Mouse (Mus musculus) forelimb bud, embryonic 11.5 days (tissue): Measurements from ENCODE around the gene Naa35.

Experiments
- DNase-seq: peaks from one replicate; pipeline ENCODE4 v3.0.0-alpha.2; 2012; ENCODE audit warnings: low read depth, low spot score

Naa35 gene

DNA sequence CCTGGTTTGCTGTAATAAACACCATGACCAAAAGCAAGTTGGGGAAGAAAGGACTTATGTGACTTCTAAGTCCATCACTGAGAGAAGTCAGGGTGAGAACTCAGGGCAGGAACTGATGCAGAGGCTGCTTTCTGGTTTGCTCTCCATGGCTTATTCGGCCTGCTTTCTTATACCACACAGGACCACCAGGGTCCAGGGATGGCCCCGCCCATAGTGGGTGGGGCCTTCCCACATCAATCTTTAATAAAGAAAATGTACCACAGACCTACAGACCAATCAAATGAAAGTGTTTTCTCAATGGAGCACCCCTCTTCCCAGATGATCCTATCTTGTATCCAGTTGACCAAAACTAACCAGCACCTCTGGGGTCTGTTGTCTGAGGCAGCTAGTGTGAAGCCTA lies 86.5 kb downstream of the Naa35 start:
- DNase-seq: no peak

- no peak for DNase-seq
Observed at GRCm38 (mm10) chr13:59672248-59672647, 87.2 kb downstream of the Naa35 start.

DNA sequence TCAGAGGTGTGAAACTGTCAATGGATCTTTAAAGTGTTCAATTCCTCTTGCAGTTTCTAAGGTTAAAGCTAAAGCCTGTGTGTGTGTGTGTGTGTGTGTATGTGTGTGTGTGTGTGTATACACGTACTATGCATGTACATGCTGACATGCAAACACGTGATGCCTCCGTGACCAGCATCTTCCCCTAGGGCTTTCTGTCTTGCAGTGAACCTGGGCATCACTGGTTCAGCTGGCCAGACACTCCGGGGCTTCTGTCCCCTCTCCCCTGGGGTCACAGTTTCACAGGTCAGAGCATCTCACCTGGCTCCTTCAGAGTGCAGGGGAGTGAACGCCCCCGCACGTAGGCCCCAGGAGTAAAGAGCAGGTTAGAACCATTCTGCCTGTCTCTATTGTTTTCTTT lies 88.5 kb downstream of the Naa35 start:
- DNase-seq: no peak

DNA sequence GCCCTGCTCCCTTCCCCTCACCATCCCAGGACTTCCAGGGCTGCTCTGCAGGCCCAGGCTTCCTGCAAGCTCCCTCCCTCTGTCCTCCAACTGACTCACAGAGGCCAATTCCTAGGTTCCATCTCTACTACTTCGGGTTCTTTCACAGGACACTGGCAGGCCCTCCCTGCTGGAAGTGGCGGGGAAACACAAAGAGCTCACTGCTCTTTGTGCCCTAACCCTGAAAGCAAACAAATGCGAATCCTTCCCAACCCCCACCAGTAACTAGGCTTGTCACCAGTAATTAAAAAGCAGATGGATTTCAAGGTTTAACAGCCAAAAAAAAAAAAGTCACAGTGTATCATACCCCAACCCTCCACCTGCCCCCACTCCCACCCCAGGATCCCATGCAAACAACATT lies 89.2 kb downstream of the Naa35 start:
- DNase-seq: peak; percentile 45

GRCm38 (mm10) chr13:59674761-59675150 lies 89.7 kb downstream of the Naa35 start:
- no peak for DNase-seq

- peak; percentile 65 for DNase-seq
Observed at GRCm38 (mm10) chr13:59675151-59676011, 90.3 kb downstream of the Naa35 start, which contains the start of gene Golm1. Gene Golm1 (minus strand): TSS chr13:59675811.

- no peak for DNase-seq
Observed at GRCm38 (mm10) chr13:59676316-59677229, 91.5 kb downstream of the Naa35 start.

DNA sequence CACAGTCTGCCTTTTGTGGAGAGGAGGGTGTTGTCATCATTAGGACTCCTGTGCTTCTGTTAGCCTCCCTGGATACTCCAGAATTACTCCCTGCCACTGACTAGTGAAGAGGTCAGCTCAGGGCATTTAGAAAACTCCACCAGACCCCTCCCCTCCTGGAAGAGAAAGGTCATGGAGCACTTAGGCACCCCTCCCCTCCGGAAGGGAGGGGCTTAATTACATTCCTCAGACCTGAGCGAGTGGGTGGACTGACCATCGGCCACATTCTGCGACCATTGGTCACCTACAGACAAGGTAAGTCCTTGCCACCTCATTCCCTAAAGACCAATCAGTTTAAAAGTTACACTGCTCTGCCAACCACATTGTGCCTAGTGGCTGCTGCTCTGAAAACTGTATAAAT lies 94.2 kb downstream of the Naa35 start:
- no peak for DNase-seq

- DNase-seq: no peak
Observed at GRCm38 (mm10) chr13:59679908-59680307, 94.8 kb downstream of the Naa35 start.

DNA sequence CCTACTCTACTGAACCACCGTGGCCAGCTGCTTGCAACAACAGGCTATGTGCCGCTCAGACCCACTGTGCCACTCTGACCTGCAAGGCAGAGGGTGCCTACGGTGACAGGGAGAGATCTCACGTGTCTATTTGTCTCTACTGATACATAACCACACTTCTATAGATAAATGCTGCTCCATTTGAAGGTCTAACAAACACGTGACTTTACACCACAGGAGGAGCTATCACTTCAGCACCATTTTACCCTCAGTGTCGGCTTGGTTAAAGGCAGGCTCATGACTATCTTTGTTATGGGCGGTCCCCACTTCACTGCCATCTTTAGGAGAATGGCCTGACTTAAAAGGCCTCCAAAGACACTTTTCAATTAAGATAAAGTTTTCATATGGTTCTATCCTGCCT lies 97.6 kb downstream of the Naa35 start:
- peak; percentile 42 for DNase-seq

- no peak for DNase-seq
Observed at GRCm38 (mm10) chr13:59685236-59685635, 100.2 kb downstream of the Naa35 start.
